Mouse (Mus musculus) erythroblast, embryonic 14.5 days (primary cell): Measurements from ENCODE around the gene Sgms1.

Source experiments
- GATA1 ChIP-seq: IDR thresholded peaks from 2 replicates; pipeline ENCODE4 v1.6.1; 2012; ENCODE audit warnings: low read length, inconsistent platforms, mixed read lengths
- TAL1 ChIP-seq: IDR thresholded peaks from 3 replicates; pipeline ENCODE4 v1.6.1; 2012; ENCODE audit warnings: low read length, inconsistent platforms, mixed read lengths

DNA sequence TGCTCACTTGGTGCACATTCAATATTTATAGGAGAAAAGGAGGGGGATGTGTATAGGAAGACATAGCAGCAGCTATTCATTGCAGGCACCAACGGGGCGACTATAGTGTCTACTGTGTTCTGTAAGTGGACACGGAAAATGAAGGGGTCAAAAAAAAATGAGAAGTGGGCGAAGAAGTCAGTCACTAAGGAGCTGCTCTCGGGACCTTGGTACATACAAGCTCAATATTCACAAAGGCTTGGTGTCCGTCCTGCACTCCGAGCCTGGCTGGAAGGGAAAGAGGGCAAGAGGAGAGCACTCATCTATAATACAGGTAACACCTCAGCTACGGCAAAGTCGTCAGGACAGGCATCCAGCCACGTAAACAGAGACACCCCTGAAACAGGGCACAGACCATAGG lies 14.8 kb downstream of the Sgms1 start:
- TF ChIP-seq GATA1 (no peak), TAL1 (no peak)
